Mouse (Mus musculus): ENCODE measurements around the gene Raet1e. TPM values are rescaled to one million over a fixed set of nuclear protein-coding genes. Genes with fewer than 3 reads are reported as not detected.

Raet1e gene
- polyA plus RNA-seq, 1 experiment from 2014 or later = 2.5 TPM

Other genes with a start within 250 kb of the Raet1e start
- not detected in 2 replicates for gene 4930444G20Rik, start 90.5 kb upstream of the Raet1e start, polyA plus RNA-seq (2015; fragmentation: Nextera tagmentation; extraction: Ambion mirVana)
- gene E030030I06Rik, start 9.3 kb upstream of the Raet1e start, polyA plus RNA-seq (2015; fragmentation: Nextera tagmentation; extraction: Ambion mirVana) = 8.9 and 10.3 TPM in 2 replicates
- gene H60b, start within 50 bp of the Raet1e start, polyA plus RNA-seq (2015; fragmentation: Nextera tagmentation; extraction: Ambion mirVana) = 0.61 and 0.81 TPM in 2 replicates
- gene Raet1d, start 202.0 kb downstream of the Raet1e start, polyA plus RNA-seq (2015; fragmentation: Nextera tagmentation; extraction: Ambion mirVana) = 7.3 and 11.0 TPM in 2 replicates

All from forebrain, embryonic 13.5 days (tissue).